Comparison of ENCODE assay signal across 28 mouse cellular contexts in genomic region chr12:92019593-92020224, GRCm38 (mm10).
DNase-seq lines count a peak whose midpoint lies in the region; ATAC-seq and TF ChIP-seq lines count a peak whose summit lies in the region.
"Had no signal": no experiment of that assay in that cellular context is flagged by ENCODE, and none has a peak within 500 bp of the region (broad histone marks: within the 10 kb centered on the region; RNA-seq: fewer than 3 reads in every experiment).

No protein-coding gene starts in this region.

- TF ChIP-seq POLR2A in brain, embryonic 14.5 days (IDR thresholded peaks at IDR 0.05; ENCODE audit: borderline replicate concordance, extremely low read depth, insufficient read depth, insufficient read length, poor library complexity, severe bottlenecking), result no peak

- no peaks in the 10 kb centered on the region for H3K27me3 ChIP-seq in forebrain, embryonic 15.5 days
- H3K27me3 ChIP-seq in forebrain, embryonic 11.5 days (ENCODE audit: control insufficient read depth, insufficient read depth, low read length), result no peaks in the 10 kb centered on the region
- H3K27me3 ChIP-seq in kidney, embryonic 16.5 days (ENCODE audit: insufficient read depth, low read length), result no peaks in the 10 kb centered on the region
- H3K27me3 ChIP-seq in forebrain, postnatal 0 days (ENCODE audit: insufficient read depth, low read length), result no peaks in the 10 kb centered on the region
- H3K27me3 ChIP-seq: embryonic facial prominence, embryonic 13.5 days; limb, embryonic 15.5 days; liver, embryonic 13.5 days had no signal

- peaks cover 7% of the 10 kb centered on the region; the same call in 1 of the 2 replicates for H3K4me1 ChIP-seq in forebrain, embryonic 15.5 days
- H3K4me1 ChIP-seq in forebrain, embryonic 11.5 days (replicated peaks; ENCODE audit: control insufficient read depth, insufficient read depth, low read length), result no peaks in the 10 kb centered on the region
- no peaks in the 10 kb centered on the region for H3K4me1 ChIP-seq in kidney, embryonic 16.5 days (ENCODE audit: insufficient read depth, low read length)
- H3K4me1 ChIP-seq in forebrain, postnatal 0 days (ENCODE audit: insufficient read depth), result no peaks in the 10 kb centered on the region
- H3K4me1 ChIP-seq: embryonic facial prominence, embryonic 13.5 days; limb, embryonic 10.5 days; limb, embryonic 15.5 days; liver, embryonic 13.5 days had no signal

- TF ChIP-seq CTCF in brain, embryonic 14.5 days (IDR thresholded peaks at IDR 0.05; ENCODE audit: borderline replicate concordance, extremely low read depth, insufficient read depth, insufficient read length), result no peak
- no peak for TF ChIP-seq CTCF in forebrain, postnatal 0 days (IDR thresholded peaks at IDR 0.05; ENCODE audit: low read depth)

- H3K4me2 ChIP-seq in forebrain, embryonic 15.5 days (replicated peaks), result no peak overlapping the region
- no peak overlapping the region for H3K4me2 ChIP-seq in forebrain, embryonic 11.5 days (ENCODE audit: low read depth, low read length, severe bottlenecking)
- no peak overlapping the region for H3K4me2 ChIP-seq in kidney, embryonic 16.5 days (replicated peaks; ENCODE audit: low read depth, low read length)
- H3K4me2 ChIP-seq in forebrain, postnatal 0 days (ENCODE audit: low read depth), result no peak overlapping the region
- H3K4me2 ChIP-seq: embryonic facial prominence, embryonic 13.5 days; limb, embryonic 15.5 days; liver, embryonic 13.5 days had no signal

- DNase-seq in forebrain, embryonic 11.5 days (ENCODE audit: low spot score), result no peak
- no peak for DNase-seq in kidney, postnatal 36 days
- DNase-seq in brain, embryonic 14.5 days (ENCODE audit: low read depth), result peak; percentile 75
- DNase-seq in forebrain, postnatal 0 days, result peak; percentile 25
- no peak for DNase-seq in right cerebral cortex, adult 18-20 months
- DNase-seq: adrenal gland, postnatal 14 days; cerebellum, adult 11-12 months; cerebellum, adult 9-11 months; embryo, embryonic 11 days; gastrocnemius, postnatal 14 days; heart, postnatal 14 days; kidney, adult 11 months; kidney, postnatal 4 days; layer of hippocampus, postnatal 36 days; liver, embryonic 13.5 days; lung, adult 18-20 months; lung, postnatal 10 days; midbrain, embryonic 14.5 days; right cerebral cortex, postnatal 14 days; thymus, postnatal 4 days had no signal

- 46% methylated on average over 6 of the region's 6 CpGs for WGBS in forebrain, embryonic 15.5 days
- 73% methylated on average over 6 of the region's 6 CpGs for WGBS in forebrain, embryonic 11.5 days
- 40% methylated on average over 6 of the region's 6 CpGs for WGBS in kidney, embryonic 16.5 days
- 37% methylated on average over 6 of the region's 6 CpGs for WGBS in forebrain, postnatal 0 days

- ATAC-seq in forebrain, embryonic 15.5 days (replicated peaks), result no peak; the same call in 1 of the 2 replicates
- no peak for ATAC-seq in forebrain, embryonic 11.5 days (replicated peaks; ENCODE audit: low FRiP score)
- 0 out of 2 replicates have a peak, but pooled peaks have one; percentile 9 for ATAC-seq in kidney, embryonic 16.5 days (ENCODE audit: low FRiP score, low TSS enrichment)
- no peak; the same call in 1 of the 2 replicates for ATAC-seq in forebrain, postnatal 0 days
- ATAC-seq: CD4-positive, CD25-positive, alpha-beta regulatory T cell, adult 4 months; inflammation-experienced regulatory T-cells, adult 6 months had no signal

- H3K9ac ChIP-seq in forebrain, embryonic 15.5 days (replicated peaks), result no peak overlapping the region
- no peak overlapping the region for H3K9ac ChIP-seq in forebrain, embryonic 11.5 days (ENCODE audit: low read length)
- no peak overlapping the region for H3K9ac ChIP-seq in kidney, embryonic 16.5 days (replicated peaks; ENCODE audit: low read length)
- no peak overlapping the region for H3K9ac ChIP-seq in forebrain, postnatal 0 days
- H3K9ac ChIP-seq: embryonic facial prominence, embryonic 13.5 days; limb, embryonic 15.5 days; liver, embryonic 13.5 days had no signal

- no peaks in the 10 kb centered on the region for H3K9me3 ChIP-seq in forebrain, embryonic 15.5 days
- H3K9me3 ChIP-seq in forebrain, embryonic 11.5 days (ENCODE audit: control insufficient read depth, low read length), result no peaks in the 10 kb centered on the region
- no peaks in the 10 kb centered on the region for H3K9me3 ChIP-seq in kidney, embryonic 16.5 days (ENCODE audit: low read length)
- H3K9me3 ChIP-seq in forebrain, postnatal 0 days (ENCODE audit: low read length), result no peaks in the 10 kb centered on the region
- H3K9me3 ChIP-seq: embryonic facial prominence, embryonic 13.5 days; limb, embryonic 10.5 days; limb, embryonic 15.5 days; liver, embryonic 13.5 days had no signal

- 0 out of 2 replicates have a peak overlapping the region, but pooled peaks have one; percentile 16 for H3K27ac ChIP-seq in forebrain, embryonic 15.5 days (replicated peaks)
- H3K27ac ChIP-seq in forebrain, embryonic 11.5 days (ENCODE audit: low read depth, low read length), result no peak overlapping the region
- no peak overlapping the region; the same call in 1 of the 2 replicates for H3K27ac ChIP-seq in kidney, embryonic 16.5 days (ENCODE audit: low read length)
- H3K27ac ChIP-seq in forebrain, postnatal 0 days (ENCODE audit: low read depth, low read length), result no peak overlapping the region
- H3K27ac ChIP-seq: embryonic facial prominence, embryonic 13.5 days; limb, embryonic 10.5 days; limb, embryonic 15.5 days; liver, embryonic 13.5 days had no signal

- no peak overlapping the region for H3K4me3 ChIP-seq in forebrain, embryonic 15.5 days
- H3K4me3 ChIP-seq in forebrain, embryonic 11.5 days (ENCODE audit: low read depth, low read length), result no peak overlapping the region
- H3K4me3 ChIP-seq in kidney, embryonic 16.5 days (ENCODE audit: low read length), result no peak overlapping the region
- H3K4me3 ChIP-seq in forebrain, postnatal 0 days (ENCODE audit: low read depth, low read length), result no peak overlapping the region
- H3K4me3 ChIP-seq: embryonic facial prominence, embryonic 13.5 days; erythroblast, embryonic 14.5 days; limb, embryonic 10.5 days; limb, embryonic 15.5 days; liver, embryonic 13.5 days had no signal

- H3K36me3 ChIP-seq in forebrain, embryonic 15.5 days, result no peaks in the 10 kb centered on the region
- H3K36me3 ChIP-seq in forebrain, embryonic 11.5 days (ENCODE audit: control insufficient read depth, insufficient read depth, low read length), result no peaks in the 10 kb centered on the region
- no peaks in the 10 kb centered on the region for H3K36me3 ChIP-seq in kidney, embryonic 16.5 days (ENCODE audit: insufficient read depth, low read length)
- no peaks in the 10 kb centered on the region for H3K36me3 ChIP-seq in forebrain, postnatal 0 days (ENCODE audit: insufficient read depth)
- H3K36me3 ChIP-seq: embryonic facial prominence, embryonic 13.5 days; limb, embryonic 10.5 days; limb, embryonic 15.5 days; liver, embryonic 13.5 days had no signal

Comparison
In these comparisons a context has a peak if more than half of its experiments do, and no peak if none do; other contexts are left out.
1. DNase-seq: peak in brain, embryonic 14.5 days (single experiment) and forebrain, postnatal 0 days (single experiment); none in forebrain, embryonic 11.5 days (single experiment), kidney, postnatal 36 days (0 of 2) and right cerebral cortex, adult 18-20 months (single experiment).